Mouse (Mus musculus): ENCODE results near the gene Ube2t.

GRCm38 (mm10) chr1:134955637-134956176 lies 6.7 kb upstream of the Ube2t start, which contains the start of gene Ppp1r12b:
- TF ChIP-seq CTCF (IDR thresholded peaks at IDR 0.05; ENCODE audit: insufficient read depth, low read depth, low read length): no peak
- peak; percentile 94 for TF ChIP-seq POLR2A (IDR thresholded peaks at IDR 0.05; ENCODE audit: insufficient read depth, low read depth, low read length)

All from olfactory bulb, adult 2 months (tissue).